Mouse (Mus musculus): Measurements from ENCODE around the gene Lrguk. TPM values are rescaled to one million over a fixed set of nuclear protein-coding genes. Genes with fewer than 3 reads are reported as not detected.

The Lrguk gene
- total RNA-seq, 2 experiments from 2014 or later = 0.10 to 0.26 TPM

GRCm38 (mm10) chr6:34142931-34143330, 113.7 kb downstream of the Lrguk start:
- no peak for DNase-seq (ENCODE audit: low spot score in 2 of 2)

- DNase-seq (ENCODE audit: low spot score in 2 of 2) = no peak
These were observed 116.8 kb downstream of the Lrguk start for GRCm38 (mm10) chr6:34146042-34146441.

DNA sequence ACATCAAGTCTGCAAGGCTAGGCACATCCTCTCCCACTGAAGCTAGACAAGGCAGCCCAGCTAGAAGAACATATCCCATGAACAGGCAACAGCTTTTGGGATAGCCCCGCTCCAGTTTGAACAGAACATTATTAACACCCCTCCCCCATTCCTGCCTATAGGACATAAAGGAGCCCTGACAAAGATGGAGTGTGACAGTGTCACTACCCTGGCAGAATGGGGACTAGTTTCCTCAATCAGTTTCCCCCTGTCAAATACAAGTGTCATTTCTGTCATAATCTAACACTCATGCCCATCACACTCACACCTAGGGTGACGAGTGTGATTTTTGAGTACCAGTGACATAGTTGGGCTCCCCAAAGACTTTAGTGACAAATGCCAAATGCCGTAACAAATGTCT, 118.8 kb downstream of the Lrguk start:
- DNase-seq (ENCODE audit: low spot score in 2 of 2) = no peak

DNA sequence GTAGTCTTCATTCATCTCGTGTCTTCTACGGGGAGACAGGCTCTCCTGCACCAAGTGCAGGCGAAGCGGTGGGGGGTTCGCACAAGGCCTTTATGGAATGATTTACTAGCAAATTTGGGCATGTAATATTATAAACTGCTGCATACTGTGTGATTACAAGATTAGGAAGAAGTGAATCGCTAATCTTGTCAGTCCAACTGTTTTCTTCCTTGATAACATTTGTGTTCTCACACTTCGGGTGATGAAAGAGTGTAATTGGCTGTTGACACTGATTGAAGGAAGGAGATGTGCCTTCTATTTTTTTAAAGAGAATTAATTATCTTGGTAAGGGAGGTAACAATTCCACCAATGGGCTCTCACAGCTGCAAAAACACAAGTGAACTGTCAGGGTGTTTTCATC, 119.4 kb downstream of the Lrguk start:
- no peak for DNase-seq (ENCODE audit: low spot score in 2 of 2)

DNA sequence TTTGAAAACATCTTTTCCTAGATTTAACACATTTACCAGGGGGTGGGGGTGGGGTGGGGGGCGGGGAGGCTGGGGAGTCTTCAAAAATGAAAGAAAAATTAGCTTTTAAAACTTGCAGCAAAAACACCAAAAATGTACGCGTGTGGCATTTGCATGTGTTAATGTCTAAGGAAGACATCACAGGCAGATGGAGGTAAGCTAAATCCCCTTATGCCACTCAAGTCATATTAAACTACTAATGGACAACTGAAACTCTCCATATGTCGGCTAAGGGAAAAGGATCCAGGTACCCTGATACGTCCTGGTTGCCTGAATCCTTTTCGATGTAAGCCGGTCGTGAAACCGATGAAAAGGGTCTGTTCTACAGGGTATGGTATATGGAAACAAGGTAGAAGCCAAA, 119.8 kb downstream of the Lrguk start:
- DNase-seq (ENCODE audit: low spot score in 2 of 2) = no peak

DNA sequence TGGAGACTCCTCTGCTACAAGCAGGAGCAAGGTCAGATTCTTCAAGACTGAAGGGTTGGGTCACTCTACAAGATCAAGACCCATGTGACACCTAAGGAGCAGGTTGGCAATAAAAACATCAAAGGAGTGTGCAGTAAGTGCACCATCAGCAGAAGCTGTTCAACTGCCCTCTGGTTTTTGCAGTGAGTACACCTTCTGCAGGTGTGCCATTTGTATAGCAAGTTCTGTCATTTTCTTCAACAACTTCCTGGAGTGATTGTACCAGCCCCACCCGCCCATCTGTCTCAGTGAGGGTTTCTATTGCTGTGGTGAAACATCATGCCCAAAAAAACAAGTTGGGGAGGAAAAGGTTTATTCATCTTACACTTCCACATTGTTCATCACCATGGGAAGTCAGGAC, 120.6 kb downstream of the Lrguk start:
- DNase-seq (ENCODE audit: low spot score in 2 of 2) = no peak

DNA sequence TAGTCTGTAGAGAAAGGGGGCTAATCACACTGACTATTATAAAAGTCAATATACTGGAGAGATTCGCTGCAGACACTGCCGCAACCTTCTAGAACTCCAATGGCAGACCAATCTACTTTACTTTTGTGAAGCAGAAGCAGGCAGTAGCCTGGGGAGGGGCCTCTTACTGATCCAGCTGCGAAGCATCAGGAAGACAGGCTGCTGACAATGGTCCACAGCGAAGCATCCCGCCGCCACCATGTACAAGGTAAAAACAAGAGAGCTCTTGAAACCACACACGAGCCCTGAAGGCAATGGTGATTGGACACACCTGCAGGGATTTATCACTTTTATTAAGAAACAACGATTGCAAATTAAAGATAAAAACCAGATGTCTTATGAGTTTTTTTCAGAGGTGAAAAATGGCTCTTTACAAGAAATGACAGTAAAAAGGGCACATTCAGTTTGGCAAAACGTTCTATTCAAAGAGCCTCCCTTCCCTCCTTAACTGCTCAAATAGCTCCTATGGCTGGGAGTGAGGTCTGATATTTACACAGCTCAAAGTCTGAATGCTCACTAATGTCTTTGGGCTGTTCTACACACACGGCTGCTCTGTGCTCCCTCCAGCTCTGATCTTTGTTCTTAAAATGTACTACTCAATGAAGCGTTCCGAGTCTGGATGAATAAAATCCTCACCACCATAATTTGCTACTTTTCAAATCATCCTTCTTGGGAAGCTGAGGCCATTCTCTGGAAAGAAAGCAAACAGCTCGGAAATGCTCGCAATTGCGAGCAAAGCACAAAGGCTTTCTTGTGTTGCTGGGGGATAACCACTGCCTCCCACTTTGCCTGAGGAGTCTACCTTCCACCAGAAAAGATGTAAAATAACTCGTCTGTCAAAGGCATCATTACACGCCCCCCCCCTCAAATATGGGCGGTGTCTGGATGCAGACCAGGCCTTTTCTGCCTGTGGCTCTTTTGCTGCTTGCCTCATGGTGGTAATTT, 124.1 kb downstream of the Lrguk start:
- no peak for DNase-seq (ENCODE audit: low spot score in 2 of 2)

DNA sequence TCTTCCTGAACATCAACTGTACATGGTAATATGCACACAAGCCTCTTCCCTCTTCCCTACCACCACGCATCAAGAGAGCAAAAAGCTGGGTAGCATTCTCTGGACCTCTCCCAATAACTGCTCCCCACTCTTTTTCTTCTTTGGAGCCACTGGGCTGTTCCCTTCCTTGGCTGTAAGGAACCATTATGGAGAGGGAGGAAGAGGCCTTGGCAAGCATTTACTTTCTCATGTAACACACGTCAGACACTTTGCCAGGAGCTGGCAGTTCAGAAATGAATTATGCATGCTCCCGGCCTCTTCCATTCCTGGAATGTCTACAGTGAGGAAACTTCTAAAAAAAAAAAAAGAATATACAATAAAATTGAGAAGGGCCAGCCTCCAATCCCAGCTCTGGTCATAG, 125.0 kb downstream of the Lrguk start:
- no peak for DNase-seq (ENCODE audit: low spot score in 2 of 2)

GRCm38 (mm10) chr6:34155137-34155804, 126.0 kb downstream of the Lrguk start:
- no peak for DNase-seq (ENCODE audit: low spot score in 2 of 2)

- no peak for DNase-seq (ENCODE audit: low spot score in 2 of 2)
These were observed 126.8 kb downstream of the Lrguk start for GRCm38 (mm10) chr6:34156057-34156456.

- DNase-seq (ENCODE audit: low spot score in 2 of 2) = no peak
These were observed 127.8 kb downstream of the Lrguk start for GRCm38 (mm10) chr6:34156841-34157748.

DNA sequence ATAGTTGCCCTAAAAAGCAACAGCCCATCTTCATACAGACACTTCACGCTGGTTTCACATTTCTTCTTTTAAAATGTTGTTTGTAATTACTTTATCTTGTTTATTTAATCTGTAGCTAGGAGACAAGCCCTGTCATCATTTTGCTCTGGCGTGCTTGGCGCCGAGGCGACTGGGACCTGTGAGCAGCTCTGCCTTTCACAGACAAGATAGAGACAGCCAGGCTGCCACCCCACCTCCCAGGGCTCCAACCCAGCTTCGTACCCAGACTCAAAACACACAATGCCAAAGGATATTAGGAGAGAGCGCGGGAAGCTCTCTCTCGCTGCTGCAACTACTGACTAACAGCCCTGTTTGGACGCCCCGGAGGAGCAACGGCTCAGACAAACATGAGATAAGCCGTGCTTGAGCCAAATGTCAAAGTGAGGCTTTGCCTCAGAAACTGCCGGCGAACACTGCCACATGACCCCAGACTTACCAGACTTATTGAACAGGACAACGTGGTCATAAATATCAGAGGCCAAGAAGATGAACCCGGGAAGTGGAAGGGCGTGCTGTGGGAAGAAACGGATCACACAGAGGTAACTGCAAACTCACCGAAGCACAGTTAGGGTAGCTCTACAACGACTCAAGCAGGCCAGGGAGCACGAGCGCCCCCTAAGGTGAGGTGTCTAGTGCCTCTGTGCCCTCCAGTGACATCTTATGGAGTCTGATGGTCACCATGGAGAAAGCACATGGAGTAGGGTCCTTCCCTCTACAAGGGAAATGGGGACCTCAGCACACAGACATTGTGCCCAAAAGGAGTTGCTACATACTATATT, 131.0 kb downstream of the Lrguk start:
- no peak for DNase-seq (ENCODE audit: low spot score in 2 of 2)

DNA sequence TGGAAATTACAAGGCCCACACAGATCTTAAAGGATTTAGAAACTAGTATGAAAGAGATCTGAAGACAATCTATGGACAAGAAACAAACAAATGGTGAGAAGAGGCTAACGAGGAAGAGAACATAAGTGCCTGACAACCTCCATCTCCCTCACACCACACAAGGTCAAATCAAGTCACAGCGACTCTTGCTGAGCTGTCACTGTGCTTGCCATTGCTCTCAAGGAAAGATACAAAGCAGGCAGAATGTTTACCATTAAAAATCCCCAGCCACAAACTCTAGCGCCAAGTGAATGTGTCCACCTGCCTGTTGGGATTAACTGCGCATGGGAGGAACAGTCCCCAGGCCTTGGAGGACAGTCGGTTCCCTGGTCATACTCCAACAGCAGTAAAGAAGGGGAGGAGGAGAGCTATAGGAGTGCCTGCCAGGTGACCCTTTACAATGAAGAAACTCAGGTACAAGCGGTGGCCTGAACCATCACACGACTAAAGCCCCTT, 131.6 kb downstream of the Lrguk start:
- no peak for DNase-seq (ENCODE audit: low spot score in 2 of 2)

DNA sequence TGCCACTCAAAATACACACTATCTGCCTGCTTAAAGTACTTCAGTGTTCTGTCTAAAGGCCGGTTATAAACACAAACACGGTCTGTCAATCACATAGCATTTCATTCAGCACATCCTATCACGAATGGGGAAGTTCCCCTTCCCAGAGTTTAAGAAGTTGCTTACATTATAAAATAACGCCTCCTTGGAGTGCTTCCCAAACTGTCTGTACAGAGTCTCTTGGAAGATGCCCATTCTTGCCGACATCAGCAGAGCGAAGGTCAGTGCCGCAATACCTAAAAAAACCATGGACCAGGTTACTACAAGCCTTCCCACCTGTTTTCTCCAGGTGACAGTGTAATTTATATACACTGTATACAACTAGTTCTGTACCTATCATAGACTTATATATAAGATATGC, 132.3 kb downstream of the Lrguk start:
- DNase-seq (ENCODE audit: low spot score in 2 of 2) = no peak

DNA sequence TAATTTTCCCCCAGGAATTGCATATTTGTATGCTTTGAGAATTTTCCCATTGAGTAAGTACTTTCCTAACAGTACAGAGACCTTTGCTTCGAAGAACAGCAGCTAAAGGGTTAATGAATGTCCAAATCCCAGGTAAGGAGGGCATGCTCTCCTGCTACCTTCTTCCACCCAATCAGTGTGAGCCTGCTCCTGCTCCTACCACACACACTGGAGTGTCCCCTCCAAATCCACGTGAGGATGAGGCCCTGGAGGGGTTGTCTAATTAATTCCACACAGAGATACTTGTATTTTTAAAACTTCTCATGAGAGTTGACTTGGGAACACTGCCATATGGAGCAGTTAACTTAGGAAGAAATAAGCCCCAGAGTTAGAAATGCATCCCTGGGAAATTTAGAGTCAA, 133.4 kb downstream of the Lrguk start:
- DNase-seq (ENCODE audit: low spot score in 2 of 2) = no peak

DNA sequence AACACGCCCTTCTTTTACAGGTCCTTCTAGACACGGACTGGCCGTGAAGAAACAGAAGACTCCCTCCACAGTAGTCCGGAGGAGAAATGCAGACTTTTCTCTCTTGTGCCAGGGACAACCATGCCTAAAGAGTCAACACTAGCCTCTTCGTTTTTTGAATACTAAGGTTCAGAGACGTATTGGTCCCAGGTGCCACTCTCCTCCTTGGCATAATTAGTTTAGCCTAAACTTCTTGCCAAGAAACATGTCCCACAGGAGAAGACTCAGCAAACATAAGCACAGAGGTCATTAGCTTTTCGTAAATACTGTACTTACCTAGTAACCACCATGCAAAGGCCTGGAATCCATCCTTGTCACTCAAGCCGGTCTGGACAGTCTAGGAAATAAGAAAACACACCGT, 133.8 kb downstream of the Lrguk start:
- no peak for DNase-seq (ENCODE audit: low spot score in 2 of 2)

DNA sequence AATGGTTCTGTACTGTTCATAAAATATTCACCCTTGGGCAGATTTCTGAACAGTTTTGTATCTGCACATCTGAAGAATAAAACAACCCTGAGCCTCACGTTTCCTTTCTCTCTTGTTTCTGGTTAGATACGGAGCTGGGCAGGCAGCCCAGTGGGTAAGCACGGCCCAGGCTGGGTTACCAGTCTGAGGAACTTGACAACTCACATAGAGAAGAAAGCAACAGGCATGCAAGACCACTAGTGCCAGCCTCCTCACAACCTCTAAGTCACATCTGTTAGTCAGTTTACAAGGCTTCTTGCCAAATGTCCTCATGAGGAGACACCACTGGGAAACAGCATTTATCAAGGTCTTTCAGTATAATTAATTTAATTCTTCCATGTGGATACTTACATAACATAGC, 139.6 kb downstream of the Lrguk start:
- no peak for DNase-seq (ENCODE audit: low spot score in 2 of 2)

DNA sequence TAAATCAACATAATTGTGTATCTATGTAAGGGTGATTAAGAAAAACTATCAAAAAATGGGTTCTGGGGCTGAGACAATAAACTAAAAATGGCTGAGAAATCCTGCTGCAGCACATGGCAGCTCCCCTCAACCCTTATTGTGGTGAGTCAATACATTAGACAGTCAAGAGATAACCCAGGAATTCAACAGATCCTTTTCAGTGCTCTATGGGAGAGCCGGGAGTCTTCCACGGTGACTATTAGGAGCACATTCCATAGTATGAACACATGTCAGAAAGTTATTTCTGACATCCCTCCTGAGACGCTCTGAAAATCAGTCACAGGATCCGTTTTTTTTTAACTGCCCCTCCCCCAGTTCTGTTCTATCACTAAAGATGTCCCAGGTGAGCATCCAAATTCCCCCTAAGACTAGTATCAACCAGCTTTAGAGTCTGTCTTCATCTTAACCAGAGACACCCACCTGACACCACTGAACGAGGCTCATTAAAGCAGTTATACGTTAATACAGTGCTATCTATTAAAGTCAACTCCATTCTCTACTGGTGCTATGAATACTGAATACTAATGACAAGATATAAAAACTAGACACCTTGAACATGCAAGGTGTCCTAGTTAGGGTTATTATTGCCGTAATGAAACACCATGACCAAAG, 141.7 kb downstream of the Lrguk start:
- no peak for DNase-seq (ENCODE audit: low spot score in 2 of 2)

DNA sequence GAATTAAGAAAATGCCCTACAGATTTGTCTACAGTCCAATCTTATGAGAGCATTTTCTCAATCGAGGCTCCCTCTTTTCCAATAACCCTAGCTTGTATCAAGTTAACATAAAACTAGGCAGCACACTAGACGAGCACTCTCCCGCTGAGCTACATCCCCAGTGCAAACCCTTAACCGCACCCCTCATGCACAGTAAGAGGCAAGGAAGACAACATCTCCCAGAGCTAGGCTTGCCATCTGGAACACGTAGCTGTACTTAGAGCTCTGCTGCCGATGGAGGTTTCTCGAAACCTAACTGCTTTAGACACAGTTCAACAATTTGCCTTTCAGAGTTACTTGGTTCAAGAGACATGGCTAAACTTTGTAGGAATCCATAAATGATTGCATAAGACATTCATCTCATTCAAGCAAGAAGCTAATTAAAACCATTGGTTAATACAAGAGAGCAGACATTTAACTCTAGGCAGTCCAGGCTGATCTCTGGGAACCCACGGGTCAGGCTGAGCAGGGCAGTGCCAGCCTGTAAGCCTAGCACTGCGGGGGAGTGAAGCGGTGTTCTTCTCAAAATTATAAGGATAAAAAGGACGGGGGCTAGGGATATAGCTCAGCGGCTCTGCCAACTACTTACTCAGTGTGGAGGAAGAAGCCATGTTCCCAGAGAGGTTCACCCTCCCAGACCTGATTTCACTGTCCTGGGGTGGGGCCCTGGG, 142.7 kb downstream of the Lrguk start:
- DNase-seq (ENCODE audit: low spot score in 2 of 2) = no peak

Measured in gastrocnemius, postnatal 4 days (tissue).